ENCODE assay signal across 15 mouse cellular contexts in the genomic region with DNA sequence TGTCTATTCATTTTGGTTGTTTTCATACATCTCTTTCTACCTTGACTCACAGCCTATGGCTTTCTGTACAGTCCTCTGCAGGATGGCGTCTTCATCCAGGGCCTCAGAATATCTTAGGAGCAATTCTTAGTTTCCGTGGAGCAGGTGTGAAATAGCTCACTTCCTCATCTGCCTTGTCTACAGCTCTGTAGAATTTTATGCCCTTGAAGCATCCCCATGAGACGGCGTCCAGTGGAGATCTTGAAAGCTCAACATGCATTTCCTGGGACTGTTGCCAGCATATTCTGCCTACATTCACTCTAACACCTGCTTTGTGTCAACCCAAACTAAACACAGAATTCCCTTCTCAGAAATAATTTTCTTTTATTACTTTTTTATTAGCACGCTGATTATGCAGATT.
DNase-seq lines count a peak whose midpoint lies in the region; ATAC-seq and TF ChIP-seq lines count a peak whose summit lies in the region.
"Had no signal": no experiment of that assay in that cellular context is flagged by ENCODE, and none has a peak within 500 bp of the region (broad histone marks: within the 10 kb centered on the region; RNA-seq: fewer than 3 reads in every experiment).

No protein-coding gene starts in this region.

- H3K27ac ChIP-seq in forebrain, embryonic 14.5 days (ENCODE audit: low read depth, low read length) = no peak overlapping the region
- H3K27ac ChIP-seq in forebrain, embryonic 11.5 days (ENCODE audit: low read depth, low read length) = no peak overlapping the region
- H3K27ac ChIP-seq in layer of hippocampus, adult 2 months = peak overlapping the region; percentile 51; the same call in 1 of the 2 replicates
- H3K27ac ChIP-seq in stomach, embryonic 16.5 days (ENCODE audit: low read length) = no peak overlapping the region
- H3K27ac ChIP-seq: intestine, embryonic 15.5 days; lung, embryonic 15.5 days had no signal

- no peak overlapping the region for H3K9ac ChIP-seq in forebrain, embryonic 14.5 days (ENCODE audit: low read length)
- no peak overlapping the region for H3K9ac ChIP-seq in forebrain, embryonic 11.5 days (ENCODE audit: low read length)
- H3K9ac ChIP-seq in stomach, embryonic 16.5 days (ENCODE audit: low read length) = no peak overlapping the region
- H3K9ac ChIP-seq: intestine, embryonic 15.5 days; lung, embryonic 15.5 days had no signal

- H3K9me3 ChIP-seq in forebrain, embryonic 14.5 days (replicated peaks; ENCODE audit: control insufficient read depth, low read length) = no peaks in the 10 kb centered on the region
- H3K9me3 ChIP-seq in forebrain, embryonic 11.5 days (ENCODE audit: control insufficient read depth, low read length) = no peaks in the 10 kb centered on the region
- H3K9me3 ChIP-seq in stomach, embryonic 16.5 days (replicated peaks; ENCODE audit: control insufficient read depth, low read length) = no peaks in the 10 kb centered on the region
- H3K9me3 ChIP-seq: intestine, embryonic 15.5 days; lung, embryonic 15.5 days; megakaryocyte, embryonic 14.5 days had no signal

- no peak for TF ChIP-seq CTCF in layer of hippocampus, adult 2 months (conservative IDR thresholded peaks at IDR 0.05)

- H3K4me3 ChIP-seq in forebrain, embryonic 14.5 days (ENCODE audit: low read depth, low read length) = no peak overlapping the region
- H3K4me3 ChIP-seq in forebrain, embryonic 11.5 days (ENCODE audit: low read depth, low read length) = no peak overlapping the region
- no peak overlapping the region for H3K4me3 ChIP-seq in layer of hippocampus, adult 2 months
- no peak overlapping the region for H3K4me3 ChIP-seq in stomach, embryonic 16.5 days (replicated peaks; ENCODE audit: low read length)
- H3K4me3 ChIP-seq: intestine, embryonic 15.5 days; lung, embryonic 15.5 days; megakaryocyte, embryonic 14.5 days had no signal

- no peak overlapping the region for H3K4me2 ChIP-seq in forebrain, embryonic 14.5 days (ENCODE audit: low read length)
- no peak overlapping the region for H3K4me2 ChIP-seq in forebrain, embryonic 11.5 days (ENCODE audit: low read depth, low read length, severe bottlenecking)
- no peak overlapping the region for H3K4me2 ChIP-seq in stomach, embryonic 16.5 days (ENCODE audit: low read depth, low read length)
- H3K4me2 ChIP-seq: intestine, embryonic 15.5 days; lung, embryonic 15.5 days had no signal

- 62% methylated on average over 5 of the region's 5 CpGs for WGBS in forebrain, embryonic 14.5 days
- WGBS in forebrain, embryonic 11.5 days = 92% methylated on average over 5 of the region's 5 CpGs
- 39% methylated on average over 5 of the region's 5 CpGs for WGBS in stomach, embryonic 16.5 days

- no peaks in the 10 kb centered on the region for H3K4me1 ChIP-seq in forebrain, embryonic 14.5 days (ENCODE audit: control insufficient read depth, insufficient read depth, low read length)
- H3K4me1 ChIP-seq in forebrain, embryonic 11.5 days (replicated peaks; ENCODE audit: control insufficient read depth, insufficient read depth, low read length) = no peaks in the 10 kb centered on the region
- H3K4me1 ChIP-seq in stomach, embryonic 16.5 days (ENCODE audit: control insufficient read depth, insufficient read depth, low read length) = no peaks in the 10 kb centered on the region
- H3K4me1 ChIP-seq: intestine, embryonic 15.5 days; lung, embryonic 15.5 days; megakaryocyte, embryonic 14.5 days had no signal

- peak; percentile 56 for DNase-seq in forebrain, embryonic 14.5 days (ENCODE audit: low spot score)
- no peak for DNase-seq in forebrain, embryonic 11.5 days (ENCODE audit: low spot score)
- peak in 1 of 2 experiments; percentile 14 for DNase-seq in layer of hippocampus, adult 2 months (ENCODE audit: low spot score in 2 of 2)
- no peak for DNase-seq in layer of hippocampus, postnatal 36 days
- peak; percentile 59 to 60 for DNase-seq in right cerebral cortex, adult 2 months (ENCODE audit: low spot score in 2 of 2)
- DNase-seq in right cerebral cortex, postnatal 25 days = no peak
- no peak for DNase-seq in kidney, postnatal 14 days
- DNase-seq: adrenal gland, postnatal 36 days; heart, adult 18-20 months; kidney, postnatal 10 days; thymus, postnatal 4 days had no signal

- ATAC-seq in forebrain, embryonic 14.5 days = peak; percentile 54; the same call in 1 of the 2 replicates
- ATAC-seq in forebrain, embryonic 11.5 days (replicated peaks; ENCODE audit: low FRiP score) = no peak
- ATAC-seq in stomach, embryonic 16.5 days (ENCODE audit: insufficient read depth, low FRiP score) = 0 out of 2 replicates have a peak, but pooled peaks have one; percentile 29
- ATAC-seq: intestine, embryonic 15.5 days had no signal

- no peaks in the 10 kb centered on the region for H3K27me3 ChIP-seq in forebrain, embryonic 14.5 days (replicated peaks; ENCODE audit: control insufficient read depth, insufficient read depth, low read length)
- no peaks in the 10 kb centered on the region for H3K27me3 ChIP-seq in forebrain, embryonic 11.5 days (ENCODE audit: control insufficient read depth, insufficient read depth, low read length)
- H3K27me3 ChIP-seq in stomach, embryonic 16.5 days (ENCODE audit: control insufficient read depth, insufficient read depth, low read length) = no peaks in the 10 kb centered on the region
- H3K27me3 ChIP-seq: intestine, embryonic 15.5 days; lung, embryonic 15.5 days; megakaryocyte, embryonic 14.5 days had no signal

- no peaks in the 10 kb centered on the region for H3K36me3 ChIP-seq in forebrain, embryonic 14.5 days (ENCODE audit: control insufficient read depth, insufficient read depth, low read length)
- H3K36me3 ChIP-seq in forebrain, embryonic 11.5 days (ENCODE audit: control insufficient read depth, insufficient read depth, low read length) = no peaks in the 10 kb centered on the region
- no peaks in the 10 kb centered on the region for H3K36me3 ChIP-seq in stomach, embryonic 16.5 days (ENCODE audit: control insufficient read depth, insufficient read depth, low read length)
- H3K36me3 ChIP-seq: intestine, embryonic 15.5 days; lung, embryonic 15.5 days had no signal

Comparison
In these comparisons a context has a peak if more than half of its experiments do, and no peak if none do; other contexts are left out.
1. DNase-seq: peak in forebrain, embryonic 14.5 days (single experiment) and right cerebral cortex, adult 2 months (2 of 2); none in forebrain, embryonic 11.5 days (single experiment), layer of hippocampus, postnatal 36 days (0 of 2), right cerebral cortex, postnatal 25 days (single experiment) and kidney, postnatal 14 days (single experiment).